Mouse (Mus musculus): ENCODE results near the gene Castor2. TPM values are rescaled to one million over a fixed set of nuclear protein-coding genes. Genes with fewer than 3 reads are reported as not detected.
A peak's percentile ranks its signal among the peaks of the same experiment; 100 is the strongest.

Gene Castor2
- total and polyA plus RNA-seq, 3 experiments, result 0.46 to 1.4 TPM; not detected in 1

DNA sequence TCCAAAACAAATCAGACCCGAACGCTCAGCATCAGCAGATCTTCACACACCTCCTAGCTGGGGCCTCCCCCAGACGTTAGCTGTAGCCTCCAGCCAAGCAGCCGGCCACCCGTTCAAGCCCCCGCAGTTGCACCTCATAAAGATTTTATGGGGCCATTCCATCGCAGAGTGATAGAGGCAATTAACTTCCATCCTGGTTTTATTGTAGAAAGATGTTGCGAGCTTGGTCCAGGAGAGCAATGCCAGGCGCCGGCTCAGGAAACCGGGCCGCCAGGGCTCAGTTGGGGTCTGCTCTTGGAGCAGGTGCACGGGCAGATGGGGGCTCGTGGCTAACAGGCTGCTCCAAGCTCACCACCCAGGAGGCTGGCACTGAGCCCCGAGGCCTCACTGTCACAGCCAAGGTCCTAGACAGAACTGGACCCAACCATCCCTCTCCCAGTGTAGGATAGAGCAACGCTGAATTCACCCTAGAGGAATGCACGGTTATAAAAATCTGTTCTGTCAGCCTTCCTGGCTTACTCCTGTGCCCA, 25.9 kb upstream of the Castor2 start:
- Histone ChIP-seq H3K9ac (ENCODE audit: control insufficient read depth, low read depth, low read length, poor library complexity, severe bottlenecking) (no peak overlapping the region), H3K27me3 (ENCODE audit: control insufficient read depth in 1 of 2, insufficient read depth in 2 of 2, low read length in 2 of 2) (no peaks in the 10 kb centered on the region), H3K36me3 (ENCODE audit: control insufficient read depth in 1 of 2, insufficient read depth in 2 of 2, low read length in 2 of 2) (no peaks in the 10 kb centered on the region), H3K79me2 (ENCODE audit: control insufficient read depth, insufficient read depth, low read length, poor library complexity) (no peaks in the 10 kb centered on the region), H3K4me1 (ENCODE audit: control insufficient read depth in 1 of 2, insufficient read depth in 2 of 2, low read length in 2 of 2) (no peaks in the 10 kb centered on the region), H3K9me3 (replicated peaks; ENCODE audit: insufficient read depth, low read length) (no peaks in the 10 kb centered on the region), H3K27ac (ENCODE audit: control insufficient read depth, low read depth, low read length) (no peak overlapping the region), H3K4me3 (ENCODE audit: control insufficient read depth in 1 of 2, insufficient read depth in 1 of 2, low read depth in 2 of 2, low read length in 2 of 2) (no peak overlapping the region)
- TF ChIP-seq SIN3A (IDR thresholded peaks at IDR 0.05; ENCODE audit: low read length) (no peak), ZMIZ1 (IDR thresholded peaks at IDR 0.05; ENCODE audit: low read depth, low read length) (no peak), CHD1 (IDR thresholded peaks at IDR 0.05; ENCODE audit: low read depth, low read length) (no peak), POLR2A (IDR thresholded peaks at IDR 0.05; ENCODE audit: control insufficient read depth in 1 of 2, insufficient read depth in 1 of 2, low read depth in 1 of 2, low read length in 2 of 2, poor library complexity in 1 of 2) (no peak)
- no peak for DNase-seq (ENCODE audit: low read depth, low spot score)

GRCm38 (mm10) chr5:134074368-134074767, 25.1 kb upstream of the Castor2 start:
- Histone ChIP-seq H3K4me3 (ENCODE audit: control insufficient read depth in 1 of 2, insufficient read depth in 1 of 2, low read depth in 2 of 2, low read length in 2 of 2) (no peak overlapping the region), H3K27me3 (ENCODE audit: control insufficient read depth in 1 of 2, insufficient read depth in 2 of 2, low read length in 2 of 2) (no peaks in the 10 kb centered on the region), H3K4me1 (ENCODE audit: control insufficient read depth in 1 of 2, insufficient read depth in 2 of 2, low read length in 2 of 2) (no peaks in the 10 kb centered on the region), H3K36me3 (ENCODE audit: control insufficient read depth in 1 of 2, insufficient read depth in 2 of 2, low read length in 2 of 2) (no peaks in the 10 kb centered on the region), H3K27ac (ENCODE audit: control insufficient read depth, low read depth, low read length) (no peak overlapping the region), H3K9me3 (replicated peaks; ENCODE audit: insufficient read depth, low read length) (no peaks in the 10 kb centered on the region), H3K9ac (ENCODE audit: control insufficient read depth, low read depth, low read length, poor library complexity, severe bottlenecking) (no peak overlapping the region), H3K79me2 (ENCODE audit: control insufficient read depth, insufficient read depth, low read length, poor library complexity) (no peaks in the 10 kb centered on the region)
- DNase-seq (ENCODE audit: low read depth, low spot score), result no peak
- no peak for TF ChIP-seq ZKSCAN1 (IDR thresholded peaks at IDR 0.05; ENCODE audit: low read depth, low read length)
- no peak for TF ChIP-seq CHD2 (IDR thresholded peaks at IDR 0.05; ENCODE audit: low read length)
- no peak; a peak in 1 of 6 replicates for TF ChIP-seq CTCF (IDR thresholded peaks at IDR 0.05 in 2 of 3, conservative IDR thresholded peaks at IDR 0.05 in 1 of 3; ENCODE audit: control insufficient read depth in 1 of 3, insufficient read depth in 1 of 3, low read depth in 2 of 3, low read length in 3 of 3, poor library complexity in 1 of 3, severe bottlenecking in 1 of 3)
- TF ChIP-seq POLR2AphosphoS5 (IDR thresholded peaks at IDR 0.05; ENCODE audit: borderline replicate concordance, low read depth, low read length), result no peak
- TF ChIP-seq ETS1 (IDR thresholded peaks at IDR 0.05; ENCODE audit: low read depth, low read length), result no peak
- no peak for TF ChIP-seq MYC (IDR thresholded peaks at IDR 0.05; ENCODE audit: low read depth, low read length)
- TF ChIP-seq NELFE (IDR thresholded peaks at IDR 0.05; ENCODE audit: low read depth, low read length), result no peak
- no peak for TF ChIP-seq SIN3A (IDR thresholded peaks at IDR 0.05; ENCODE audit: low read length)
- TF ChIP-seq E2F4 (IDR thresholded peaks at IDR 0.05; ENCODE audit: borderline replicate concordance, low read depth, low read length), result no peak
- no peak for TF ChIP-seq GATA1 (IDR thresholded peaks at IDR 0.05; ENCODE audit: low read depth, low read length)
- no peak for TF ChIP-seq BHLHE40 (IDR thresholded peaks at IDR 0.05; ENCODE audit: borderline replicate concordance, low read depth, low read length)

GRCm38 (mm10) chr5:134076175-134076574, 23.3 kb upstream of the Castor2 start:
- no peak for DNase-seq (ENCODE audit: low read depth, low spot score)
- Histone ChIP-seq H3K36me3 (ENCODE audit: control insufficient read depth in 1 of 2, insufficient read depth in 2 of 2, low read length in 2 of 2) (no peaks in the 10 kb centered on the region), H3K9ac (ENCODE audit: control insufficient read depth, low read depth, low read length, poor library complexity, severe bottlenecking) (no peak overlapping the region), H3K27me3 (ENCODE audit: control insufficient read depth in 1 of 2, insufficient read depth in 2 of 2, low read length in 2 of 2) (no peaks in the 10 kb centered on the region), H3K4me3 (ENCODE audit: control insufficient read depth in 1 of 2, insufficient read depth in 1 of 2, low read depth in 2 of 2, low read length in 2 of 2) (no peak overlapping the region), H3K4me1 (ENCODE audit: control insufficient read depth in 1 of 2, insufficient read depth in 2 of 2, low read length in 2 of 2) (no peaks in the 10 kb centered on the region), H3K9me3 (replicated peaks; ENCODE audit: insufficient read depth, low read length) (no peaks in the 10 kb centered on the region), H3K27ac (ENCODE audit: control insufficient read depth, low read depth, low read length) (no peak overlapping the region), H3K79me2 (ENCODE audit: control insufficient read depth, insufficient read depth, low read length, poor library complexity) (no peaks in the 10 kb centered on the region)
- TF ChIP-seq SMC3 (IDR thresholded peaks at IDR 0.05; ENCODE audit: low read depth, low read length), result no peak
- peak in 1 of 3 experiments; percentile 31; a peak in 3 of 6 replicates for TF ChIP-seq CTCF (IDR thresholded peaks at IDR 0.05 in 2 of 3, conservative IDR thresholded peaks at IDR 0.05 in 1 of 3; ENCODE audit: control insufficient read depth in 1 of 3, insufficient read depth in 1 of 3, low read depth in 2 of 3, low read length in 3 of 3, poor library complexity in 1 of 3, severe bottlenecking in 1 of 3)
- no peak for TF ChIP-seq E2F4 (IDR thresholded peaks at IDR 0.05; ENCODE audit: borderline replicate concordance, low read depth, low read length)
